Mouse (Mus musculus) heart, postnatal 0 days (tissue): ENCODE results near the gene Cdc26.

Experiments
- CTCF ChIP-seq: IDR thresholded peaks from 2 replicates; pipeline ENCODE4 v1.5.1; 2016; ENCODE audit warnings: antibody characterized with exemption, control low read depth, low read depth
- EP300 ChIP-seq: IDR thresholded peaks from 2 replicates; pipeline ENCODE4 v1.6.1; 2016; ENCODE audit warnings: antibody characterized with exemption, low read depth

DNA sequence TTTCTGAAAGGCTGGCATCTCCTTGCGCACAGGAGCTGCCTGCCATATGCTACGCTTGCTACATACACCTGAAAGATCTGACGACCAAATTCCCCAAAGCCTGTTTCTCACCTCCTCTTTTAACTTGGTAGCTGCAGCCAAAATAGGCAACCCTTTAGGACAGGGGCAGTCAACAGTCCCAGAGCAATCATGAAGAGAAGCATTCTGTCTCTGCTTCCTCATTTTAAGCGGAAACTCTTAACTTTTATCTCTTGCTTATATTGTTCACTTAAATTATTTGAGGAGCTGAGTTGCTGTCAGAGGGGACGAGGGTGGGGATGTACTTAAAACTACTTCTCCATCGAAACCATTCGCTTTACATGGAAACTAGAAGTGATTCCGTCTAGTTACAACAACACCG lies 21.2 kb upstream of the Cdc26 start:
- TF ChIP-seq CTCF: no peak
- no peak for TF ChIP-seq EP300
